Mouse (Mus musculus) lung, adult 2 months (tissue): ENCODE data around the gene Pxmp2.
A peak's percentile ranks its signal among the peaks of the same experiment; 100 is the strongest.

Experiments
- CTCF ChIP-seq: fragments of 200-500 bp; IDR thresholded peaks from 2 replicates; pipeline ENCODE4 v1.5.1; 2011; ENCODE audit warnings: mild to moderate bottlenecking, low read length, control low read depth; ENCODE audit not compliant: insufficient read depth
- POLR2A ChIP-seq: fragments of 200-500 bp; IDR thresholded peaks from 2 replicates; pipeline ENCODE4 v1.6.1; 2011; ENCODE audit warnings: low read depth, mild to moderate bottlenecking, control low read depth, low read length, borderline replicate concordance; ENCODE audit errors: extremely low read depth

DNA sequence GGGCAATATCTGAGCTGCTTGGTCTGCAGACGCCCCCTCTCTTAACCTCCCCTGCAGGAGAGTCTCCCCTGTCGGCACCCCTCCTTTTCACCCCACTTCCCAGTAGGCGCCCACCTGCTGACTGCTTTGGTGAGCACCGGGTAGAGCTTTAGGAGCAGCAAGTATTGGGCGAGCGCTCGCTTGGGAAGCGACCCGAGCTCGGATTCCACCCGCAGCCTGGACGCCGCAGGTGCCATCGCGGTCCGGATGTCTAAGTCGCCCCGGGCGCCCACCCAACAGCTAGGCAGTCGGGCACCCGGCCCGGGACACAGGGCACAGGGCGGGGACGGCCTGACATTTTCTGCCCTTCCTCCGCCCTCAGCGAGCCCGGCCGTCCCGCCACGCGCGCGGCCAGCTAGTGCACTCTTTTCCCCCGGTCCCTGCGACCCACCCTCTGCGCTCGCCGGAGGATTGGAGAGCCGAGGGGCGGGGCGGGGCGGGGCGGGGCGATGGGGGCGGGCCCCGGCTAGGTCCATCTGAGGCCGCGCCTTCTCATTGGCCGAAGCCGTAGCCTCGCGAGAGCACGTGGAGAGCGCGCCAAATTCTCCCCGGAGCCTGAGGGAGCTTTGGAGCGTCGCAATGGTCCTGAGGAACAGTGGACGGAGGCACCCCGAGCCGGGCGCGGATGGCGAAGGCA lies at the start of gene Pxmp2, which contains the start of gene Pole:
- no peak for TF ChIP-seq CTCF
- TF ChIP-seq POLR2A, result peak; percentile 59; the same call in 1 of the 2 replicates
